ENCODE assay signal across 11 mouse cellular contexts in genomic region chr3:131631318-131631870, GRCm38 (mm10).
DNase-seq lines count a peak whose midpoint lies in the region; ATAC-seq lines count a peak whose summit lies in the region.
"Had no signal": no experiment of that assay in that cellular context is flagged by ENCODE, and none has a peak within 500 bp of the region (broad histone marks: within the 10 kb centered on the region; RNA-seq: fewer than 3 reads in every experiment).

No protein-coding gene starts in this region.

- H3K27me3 ChIP-seq in hindbrain, embryonic 15.5 days, result no peaks in the 10 kb centered on the region
- no peaks in the 10 kb centered on the region for H3K27me3 ChIP-seq in hindbrain, embryonic 11.5 days (ENCODE audit: control insufficient read depth, insufficient read depth, low read length)
- H3K27me3 ChIP-seq in limb, embryonic 10.5 days (ENCODE audit: low read depth, poor library complexity, severe bottlenecking), result no peaks in the 10 kb centered on the region

- no peak overlapping the region for H3K9ac ChIP-seq in hindbrain, embryonic 15.5 days
- H3K9ac ChIP-seq in hindbrain, embryonic 11.5 days (ENCODE audit: low read depth, low read length), result no peak overlapping the region
- H3K9ac ChIP-seq: liver, embryonic 14.5 days had no signal

- H3K4me3 ChIP-seq in hindbrain, embryonic 15.5 days, result no peak overlapping the region
- H3K4me3 ChIP-seq in hindbrain, embryonic 11.5 days (ENCODE audit: low read depth, low read length), result no peak overlapping the region
- no peak overlapping the region for H3K4me3 ChIP-seq in limb, embryonic 10.5 days
- H3K4me3 ChIP-seq: erythroblast, embryonic 14.5 days; left cerebral cortex, adult 2 months had no signal

- 77% methylated on average over 16 of the region's 16 CpGs for WGBS in hindbrain, embryonic 15.5 days
- 88% methylated on average over 16 of the region's 16 CpGs for WGBS in hindbrain, embryonic 11.5 days
- WGBS in limb, embryonic 10.5 days, result 93% methylated on average over 16 of the region's 16 CpGs

- peak; percentile 35; the same call in 1 of the 2 replicates for ATAC-seq in hindbrain, embryonic 15.5 days (ENCODE audit: low FRiP score, low read depth)
- ATAC-seq in hindbrain, embryonic 11.5 days (ENCODE audit: low FRiP score), result no peak

- no peak overlapping the region for H3K4me2 ChIP-seq in hindbrain, embryonic 15.5 days
- no peak overlapping the region for H3K4me2 ChIP-seq in hindbrain, embryonic 11.5 days (replicated peaks; ENCODE audit: low read depth, low read length)

- DNase-seq in hindbrain, embryonic 11.5 days (ENCODE audit: low spot score), result no peak
- DNase-seq in brain, adult 2 months (ENCODE audit: low read depth, low spot score), result peak; percentile 91
- peak; percentile 10 for DNase-seq in brain, embryonic 18.5 days (ENCODE audit: low read depth, low spot score)
- peak; percentile 49 for DNase-seq in gastrocnemius, adult 18-20 months (ENCODE audit: low spot score)
- DNase-seq in limb, embryonic 10.5 days (ENCODE audit: low spot score), result no peak
- DNase-seq in kidney, postnatal 10 days, result no peak
- DNase-seq: kidney, adult 8-10 months had no signal

- H3K36me3 ChIP-seq in hindbrain, embryonic 15.5 days, result peaks cover 16% of the 10 kb centered on the region
- no peaks in the 10 kb centered on the region for H3K36me3 ChIP-seq in hindbrain, embryonic 11.5 days (ENCODE audit: control insufficient read depth, insufficient read depth, low read length)
- H3K36me3 ChIP-seq in limb, embryonic 10.5 days, result peaks cover 44% of the 10 kb centered on the region

- H3K9me3 ChIP-seq in hindbrain, embryonic 15.5 days, result no peaks in the 10 kb centered on the region
- H3K9me3 ChIP-seq in hindbrain, embryonic 11.5 days (ENCODE audit: control insufficient read depth, low read length), result no peaks in the 10 kb centered on the region
- no peaks in the 10 kb centered on the region for H3K9me3 ChIP-seq in limb, embryonic 10.5 days (replicated peaks)

- no peak overlapping the region for H3K27ac ChIP-seq in hindbrain, embryonic 15.5 days (replicated peaks)
- no peak overlapping the region for H3K27ac ChIP-seq in hindbrain, embryonic 11.5 days (ENCODE audit: low read depth, low read length)
- H3K27ac ChIP-seq in limb, embryonic 10.5 days, result no peak overlapping the region
- H3K27ac ChIP-seq: left cerebral cortex, adult 2 months; liver, embryonic 14.5 days had no signal

- H3K4me1 ChIP-seq in hindbrain, embryonic 15.5 days (replicated peaks), result no peaks in the 10 kb centered on the region
- H3K4me1 ChIP-seq in hindbrain, embryonic 11.5 days (replicated peaks; ENCODE audit: control insufficient read depth, insufficient read depth, low read length), result no peaks in the 10 kb centered on the region
- peaks cover 22% of the 10 kb centered on the region for H3K4me1 ChIP-seq in limb, embryonic 10.5 days

Comparison
In these comparisons a context has a peak if more than half of its experiments do, and no peak if none do; other contexts are left out.
1. DNase-seq: peak in brain, adult 2 months (single experiment), brain, embryonic 18.5 days (single experiment) and gastrocnemius, adult 18-20 months (single experiment); none in hindbrain, embryonic 11.5 days (single experiment), limb, embryonic 10.5 days (single experiment) and kidney, postnatal 10 days (single experiment).